Mouse (Mus musculus) E14TG2a.4 (cell line): ENCODE results near the gene Map6.

Experiments
- H3K27me3 ChIP-seq: 2 replicates; pipeline ENCODE4 v1.6.1; 2014; ENCODE audit warnings: low read length, control low read depth; ENCODE audit not compliant: insufficient read depth
- H3K36me3 ChIP-seq: 2 replicates; pipeline ENCODE4 v1.6.1; 2014; ENCODE audit warnings: low read length, control low read depth; ENCODE audit not compliant: insufficient read depth
- H3K4me1 ChIP-seq: replicated peaks from 2 replicates; pipeline ENCODE4 v1.6.1; 2014; ENCODE audit warnings: low read depth, low read length, control low read depth
- H3K4me3 ChIP-seq: replicated peaks from 2 replicates; pipeline ENCODE4 v1.5.1; 2014; ENCODE audit warnings: mild to moderate bottlenecking, low read length
- H3K9me3 ChIP-seq: 2 replicates; pipeline ENCODE4 v1.6.1; 2014; ENCODE audit warnings: low read length, control low read depth
- CTCF ChIP-seq: conservative IDR thresholded peaks from 2 replicates; pipeline ENCODE4 v1.5.1; 2014; ENCODE audit warnings: low read length
- NANOG ChIP-seq: IDR thresholded peaks from 2 replicates; pipeline ENCODE4 v1.6.1; 2014; ENCODE audit warnings: borderline replicate concordance, low read length, mixed read lengths
- POU5F1 ChIP-seq: IDR thresholded peaks from 2 replicates; pipeline ENCODE4 v1.6.1; 2014; ENCODE audit warnings: low read length, borderline replicate concordance

Map6 gene

GRCm38 (mm10) chr7:99294198-99294780, 27.0 kb downstream of the Map6 start:
- Histone ChIP-seq H3K4me3 (no peak overlapping the region), H3K27me3 (no peaks in the 10 kb centered on the region), H3K36me3 (no peaks in the 10 kb centered on the region), H3K4me1 (peaks cover 12% of the 10 kb centered on the region), H3K9me3 (no peaks in the 10 kb centered on the region)
- TF ChIP-seq NANOG (no peak), POU5F1 (no peak), CTCF (no peak)

DNA sequence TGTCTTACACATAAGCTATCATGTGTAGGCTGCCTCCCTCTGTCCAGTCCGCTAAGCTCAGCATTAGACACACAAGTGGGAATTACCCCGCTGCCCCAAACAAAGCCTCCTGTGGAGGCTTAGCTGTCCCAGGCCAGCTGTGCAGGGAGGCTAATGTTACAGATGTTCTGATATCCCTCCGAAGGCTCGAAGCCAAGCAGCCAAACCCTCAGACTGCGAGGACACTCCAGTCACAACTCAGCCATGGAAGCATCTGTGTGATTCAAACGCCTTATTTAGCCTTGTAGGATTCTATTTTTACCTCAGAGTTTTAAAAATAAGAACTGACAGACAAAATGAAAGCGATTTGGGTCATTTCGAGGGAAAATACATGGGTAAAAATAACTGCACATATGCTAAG, 27.9 kb downstream of the Map6 start:
- Histone ChIP-seq H3K4me3 (no peak overlapping the region), H3K36me3 (no peaks in the 10 kb centered on the region), H3K27me3 (no peaks in the 10 kb centered on the region), H3K9me3 (no peaks in the 10 kb centered on the region), H3K4me1 (peaks cover 10% of the 10 kb centered on the region)
- TF ChIP-seq CTCF (no peak), POU5F1 (no peak), NANOG (no peak)

DNA sequence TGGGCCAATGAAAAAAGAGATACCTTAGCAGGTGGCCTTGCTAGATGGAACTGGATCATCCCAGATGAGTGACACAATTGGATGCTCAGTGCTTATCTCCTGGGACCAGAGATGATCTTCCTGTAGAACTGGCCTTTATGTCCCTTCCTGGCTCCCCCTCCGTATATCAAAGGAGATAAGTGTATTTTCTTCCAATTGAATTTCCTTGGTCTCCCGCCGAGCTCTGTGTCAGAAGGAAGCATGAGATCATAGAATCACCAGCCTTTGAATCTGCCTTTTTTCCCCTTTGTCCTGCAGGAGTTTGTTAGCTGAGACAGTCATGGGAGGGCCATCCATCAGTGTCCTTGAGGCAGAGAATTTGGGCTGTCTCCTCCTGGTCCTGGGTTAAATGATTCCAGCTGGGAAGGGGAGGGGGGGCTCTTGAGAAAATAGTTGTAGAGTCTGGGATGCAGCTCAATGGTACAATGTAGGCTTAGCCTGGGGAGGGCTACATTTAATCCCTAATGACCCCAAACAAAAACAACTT, 33.5 kb downstream of the Map6 start:
- Histone ChIP-seq H3K36me3 (no peaks in the 10 kb centered on the region), H3K4me1 (peaks cover 23% of the 10 kb centered on the region), H3K4me3 (no peak overlapping the region), H3K27me3 (peaks cover 20% of the 10 kb centered on the region), H3K9me3 (no peaks in the 10 kb centered on the region)
- TF ChIP-seq NANOG: no peak
- TF ChIP-seq POU5F1: no peak
- no peak for TF ChIP-seq CTCF

DNA sequence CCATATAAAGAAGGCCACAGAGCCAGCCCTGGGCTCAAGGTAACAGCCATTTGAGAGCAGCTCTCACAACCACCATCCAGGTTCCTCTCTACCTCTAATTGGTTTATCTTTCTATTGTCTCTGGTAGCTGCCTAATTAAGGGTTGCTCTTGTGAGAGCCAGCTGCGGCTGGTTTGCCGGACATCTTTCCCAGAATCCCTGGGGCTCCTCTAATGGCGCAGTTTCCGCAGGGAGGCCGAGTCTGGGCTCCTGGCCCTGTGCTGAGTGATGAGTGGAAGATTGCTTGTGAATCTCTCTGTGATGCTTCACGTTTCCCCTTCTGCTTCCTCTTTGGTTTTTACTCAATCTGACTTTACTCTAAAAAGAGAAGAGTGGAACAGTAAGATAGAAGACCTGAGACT, 36.8 kb downstream of the Map6 start:
- no peak overlapping the region for H3K4me3 ChIP-seq
- peaks cover 29% of the 10 kb centered on the region for H3K27me3 ChIP-seq
- peak; percentile 34; the same call in 1 of the 2 replicates for TF ChIP-seq NANOG
- no peak for TF ChIP-seq CTCF
- H3K9me3 ChIP-seq: no peaks in the 10 kb centered on the region
- H3K36me3 ChIP-seq: no peaks in the 10 kb centered on the region
- H3K4me1 ChIP-seq: peaks cover 23% of the 10 kb centered on the region

DNA sequence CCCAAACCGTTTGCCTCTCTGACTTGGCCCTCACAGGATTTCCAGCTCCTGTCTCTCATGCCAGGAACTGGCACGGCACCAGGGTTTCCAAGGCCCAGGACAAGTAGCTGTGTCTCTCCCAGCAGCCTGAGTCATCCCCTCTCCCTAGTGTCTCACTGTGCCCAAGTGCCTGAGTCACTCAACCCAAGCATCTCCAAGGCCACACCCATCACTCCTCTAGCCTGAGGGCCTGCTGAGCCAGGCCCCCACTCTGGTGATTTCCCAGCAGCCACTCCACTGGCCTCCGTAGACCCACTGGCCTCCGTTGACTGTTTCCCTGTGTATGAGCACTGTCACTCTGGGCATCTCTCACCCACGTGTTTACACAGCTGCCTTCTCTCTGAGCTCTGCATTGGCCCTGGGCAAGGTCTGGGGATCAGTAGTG, 37.7 kb downstream of the Map6 start:
- Histone ChIP-seq H3K4me3 (no peak overlapping the region), H3K27me3 (peaks cover 29% of the 10 kb centered on the region), H3K4me1 (peaks cover 23% of the 10 kb centered on the region), H3K9me3 (no peaks in the 10 kb centered on the region), H3K36me3 (no peaks in the 10 kb centered on the region)
- TF ChIP-seq CTCF (no peak), POU5F1 (no peak), NANOG (no peak)

DNA sequence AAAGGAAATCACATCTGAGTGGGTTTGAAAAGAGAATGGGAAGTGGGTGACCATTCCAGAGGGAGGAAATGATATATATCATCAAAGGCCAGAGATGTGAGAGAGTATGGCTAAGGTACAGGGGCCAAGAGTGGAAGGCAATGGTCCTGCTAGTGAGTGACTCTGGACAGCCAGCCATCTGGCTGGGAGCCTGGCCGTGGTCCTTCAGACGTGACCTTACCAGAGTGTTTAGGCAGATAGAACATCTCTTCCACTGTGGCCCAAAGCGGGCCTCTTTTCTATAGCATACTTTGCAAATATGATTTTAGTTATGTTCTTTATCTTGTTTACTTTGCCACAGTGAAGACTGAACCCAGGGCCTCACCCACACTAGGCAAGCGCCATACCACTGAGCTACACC, 38.4 kb downstream of the Map6 start:
- peaks cover 29% of the 10 kb centered on the region for H3K27me3 ChIP-seq
- TF ChIP-seq NANOG: no peak
- no peak for TF ChIP-seq CTCF
- TF ChIP-seq POU5F1: no peak

DNA sequence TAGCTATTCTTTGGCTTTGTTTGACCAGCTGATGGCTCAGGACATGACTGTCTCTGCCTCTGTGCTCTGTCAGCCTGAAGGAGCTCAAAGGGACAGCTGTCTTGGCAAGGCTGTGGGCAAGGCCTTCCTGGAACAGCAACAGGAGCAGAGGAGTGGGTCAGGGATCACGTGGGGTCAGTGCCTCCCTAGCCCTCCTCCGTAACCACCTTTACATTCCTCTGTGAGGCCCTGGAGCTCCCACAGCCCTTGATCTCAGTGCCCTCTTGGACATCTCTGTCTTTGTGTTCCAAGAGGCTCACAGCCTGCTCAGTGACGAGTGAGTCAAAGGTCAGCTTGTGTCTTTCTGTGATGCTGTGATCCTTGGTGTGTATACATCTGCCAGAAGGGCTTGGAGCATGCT, 39.4 kb downstream of the Map6 start:
- no peaks in the 10 kb centered on the region for H3K9me3 ChIP-seq
- no peaks in the 10 kb centered on the region for H3K36me3 ChIP-seq
- H3K4me3 ChIP-seq: no peak overlapping the region
- TF ChIP-seq NANOG (no peak), POU5F1 (no peak), CTCF (no peak)
- peaks cover 23% of the 10 kb centered on the region for H3K4me1 ChIP-seq
- peaks cover 25% of the 10 kb centered on the region for H3K27me3 ChIP-seq

More for the DNA sequence above, 38.4 kb downstream of the Map6 start:
- Histone ChIP-seq H3K36me3 (no peaks in the 10 kb centered on the region), H3K4me1 (peaks cover 23% of the 10 kb centered on the region), H3K9me3 (no peaks in the 10 kb centered on the region), H3K4me3 (no peak overlapping the region)

DNA sequence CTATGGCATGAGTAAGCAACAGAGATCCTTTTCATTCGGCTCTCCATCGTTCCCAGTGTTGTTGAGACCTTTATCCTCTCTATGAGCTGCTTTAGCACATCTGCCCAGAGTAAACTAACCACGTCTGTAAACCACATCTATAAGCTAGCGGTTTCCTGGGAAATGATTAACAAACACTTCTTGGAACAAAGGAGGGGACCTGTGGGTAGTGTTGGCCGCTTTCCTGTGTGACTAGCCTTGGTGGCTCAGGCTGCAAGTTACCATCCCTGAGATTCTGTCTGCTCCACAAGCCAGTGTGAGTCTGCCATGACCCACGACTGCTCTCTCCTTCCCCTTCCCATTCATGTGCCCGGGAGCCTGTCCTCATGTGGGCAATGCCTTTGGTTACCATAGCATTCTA, 44.2 kb downstream of the Map6 start:
- Histone ChIP-seq H3K36me3 (peaks cover 5% of the 10 kb centered on the region; the same call in 1 of the 2 replicates), H3K27me3 (peaks cover 12% of the 10 kb centered on the region), H3K4me3 (no peak overlapping the region), H3K9me3 (no peaks in the 10 kb centered on the region), H3K4me1 (no peaks in the 10 kb centered on the region)
- TF ChIP-seq NANOG (no peak), POU5F1 (no peak), CTCF (no peak)

DNA sequence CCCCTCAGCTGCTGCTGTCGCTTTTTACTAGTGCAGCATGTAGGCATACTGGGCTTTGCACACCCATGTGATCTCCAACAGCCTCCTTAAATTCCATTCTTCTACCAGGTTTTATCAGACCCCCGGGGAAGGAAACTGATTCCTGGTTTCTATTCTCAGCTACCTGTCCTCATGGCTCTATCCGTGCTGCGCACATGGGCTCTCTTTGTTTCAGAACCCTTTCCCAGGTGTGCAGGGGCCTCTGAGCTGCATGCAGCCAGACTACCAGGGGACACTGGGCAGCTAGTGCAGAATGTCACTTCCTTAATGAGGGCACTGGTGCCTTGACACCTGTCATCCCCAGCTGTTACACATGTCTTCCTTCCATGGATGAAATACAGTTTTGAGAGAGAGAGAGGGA, 44.8 kb downstream of the Map6 start:
- Histone ChIP-seq H3K4me3 (no peak overlapping the region), H3K27me3 (peaks cover 6% of the 10 kb centered on the region), H3K9me3 (no peaks in the 10 kb centered on the region), H3K4me1 (no peaks in the 10 kb centered on the region), H3K36me3 (peaks cover 11% of the 10 kb centered on the region; the same call in 1 of the 2 replicates)
- TF ChIP-seq NANOG (no peak), POU5F1 (no peak), CTCF (no peak)
